Mouse (Mus musculus): ENCODE measurements around the gene Adamts1.

The Adamts1 gene

DNA sequence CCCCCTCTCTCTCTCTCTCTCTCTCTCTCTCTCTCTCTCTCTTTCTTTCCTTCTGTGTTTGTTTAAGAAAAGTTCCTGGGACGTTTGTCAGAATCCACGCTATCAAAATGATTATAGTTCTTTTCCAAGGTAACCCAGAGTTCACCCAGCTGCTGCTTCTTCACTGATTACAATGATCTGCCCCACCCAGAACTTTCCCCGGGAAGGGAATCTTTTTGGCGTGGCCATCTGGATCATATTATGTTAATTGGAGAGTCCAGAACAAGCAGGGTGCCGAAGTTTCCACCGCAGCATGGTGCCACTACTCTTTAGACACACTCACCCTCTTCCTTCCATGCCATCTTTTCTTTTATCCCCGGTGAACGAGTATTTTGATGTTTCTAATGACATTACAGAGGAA lies 37.2 kb downstream of the Adamts1 start:
- no peak for DNase-seq (ENCODE audit: low read depth, low spot score)

DNA sequence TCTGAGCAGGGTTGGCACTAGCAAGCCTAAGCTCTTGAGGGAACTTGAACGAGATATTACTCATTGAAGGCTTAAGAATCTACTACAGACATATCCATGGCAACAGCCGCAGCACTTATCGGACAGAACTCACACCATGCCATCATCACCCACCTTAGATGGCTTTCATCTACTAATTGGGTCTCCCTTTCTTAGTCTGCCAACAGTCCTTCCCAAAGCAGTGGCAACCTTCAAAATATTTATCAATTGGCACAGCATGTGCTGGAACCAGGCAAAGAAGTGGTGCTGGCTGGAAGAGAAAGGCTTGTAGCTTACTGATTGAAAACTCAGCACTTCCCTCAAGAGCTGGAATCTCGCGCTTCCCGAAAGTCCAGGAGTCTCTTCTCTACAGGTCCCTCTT lies 37.7 kb downstream of the Adamts1 start:
- DNase-seq (ENCODE audit: low read depth, low spot score): no peak

DNA sequence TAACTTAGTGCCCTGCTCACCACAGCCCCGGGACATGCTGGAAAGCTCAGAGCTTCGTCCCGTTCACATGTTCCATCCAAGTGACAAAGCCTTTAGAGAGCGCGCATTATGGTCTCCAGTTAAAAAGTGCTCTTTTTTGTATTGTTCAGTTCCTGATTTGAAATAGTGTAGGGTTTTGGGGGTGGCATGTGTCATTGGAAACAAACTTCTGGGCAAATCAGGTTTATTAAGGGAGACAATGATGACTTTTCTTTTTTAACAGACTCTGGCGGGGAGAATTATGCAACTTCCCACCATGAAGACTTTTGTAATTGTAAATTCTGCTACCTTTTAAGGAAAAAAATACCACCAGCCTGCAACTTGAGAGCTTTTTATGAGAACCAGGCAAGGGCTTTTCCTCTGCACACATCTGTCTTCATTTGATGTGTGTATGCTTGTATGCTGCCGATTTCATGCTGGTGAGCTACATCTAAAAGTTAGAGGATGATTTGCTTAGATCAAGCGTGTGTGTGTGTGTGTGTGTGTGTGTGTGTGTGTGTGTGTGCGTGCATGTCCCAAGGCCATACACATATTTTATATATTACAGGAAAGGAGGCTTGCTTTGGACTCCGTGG lies 40.8 kb downstream of the Adamts1 start:
- no peak for DNase-seq (ENCODE audit: low read depth, low spot score)

DNA sequence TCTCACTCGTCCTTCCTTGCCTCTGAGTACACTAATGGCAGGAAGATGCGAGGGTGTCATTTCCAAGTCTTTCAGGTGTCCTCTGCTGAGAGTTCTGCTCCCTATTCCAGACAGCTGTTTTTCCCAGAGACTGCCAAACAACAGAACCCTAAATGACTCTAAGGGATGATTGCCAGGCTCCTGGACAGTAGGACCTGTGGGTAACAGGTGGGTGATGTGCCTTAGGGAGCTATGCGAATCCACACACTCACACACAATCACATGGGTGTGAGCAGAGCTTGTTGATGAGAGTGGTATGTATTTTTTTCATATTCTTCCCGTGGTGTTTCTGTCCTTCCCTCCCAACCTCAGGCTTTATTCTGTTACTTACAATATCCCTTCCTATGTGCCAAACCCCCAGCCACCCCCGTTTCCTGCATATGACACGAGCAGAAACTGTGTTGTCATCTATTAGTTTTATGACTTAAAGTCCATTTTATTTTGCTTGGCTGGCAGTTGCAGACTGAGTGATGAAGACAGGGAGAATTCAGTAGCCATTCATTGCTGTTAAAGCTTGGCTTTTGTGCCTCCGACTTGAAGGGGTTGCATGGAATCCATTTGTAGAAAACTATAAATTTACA lies 41.8 kb downstream of the Adamts1 start:
- DNase-seq (ENCODE audit: low read depth, low spot score): no peak

DNA sequence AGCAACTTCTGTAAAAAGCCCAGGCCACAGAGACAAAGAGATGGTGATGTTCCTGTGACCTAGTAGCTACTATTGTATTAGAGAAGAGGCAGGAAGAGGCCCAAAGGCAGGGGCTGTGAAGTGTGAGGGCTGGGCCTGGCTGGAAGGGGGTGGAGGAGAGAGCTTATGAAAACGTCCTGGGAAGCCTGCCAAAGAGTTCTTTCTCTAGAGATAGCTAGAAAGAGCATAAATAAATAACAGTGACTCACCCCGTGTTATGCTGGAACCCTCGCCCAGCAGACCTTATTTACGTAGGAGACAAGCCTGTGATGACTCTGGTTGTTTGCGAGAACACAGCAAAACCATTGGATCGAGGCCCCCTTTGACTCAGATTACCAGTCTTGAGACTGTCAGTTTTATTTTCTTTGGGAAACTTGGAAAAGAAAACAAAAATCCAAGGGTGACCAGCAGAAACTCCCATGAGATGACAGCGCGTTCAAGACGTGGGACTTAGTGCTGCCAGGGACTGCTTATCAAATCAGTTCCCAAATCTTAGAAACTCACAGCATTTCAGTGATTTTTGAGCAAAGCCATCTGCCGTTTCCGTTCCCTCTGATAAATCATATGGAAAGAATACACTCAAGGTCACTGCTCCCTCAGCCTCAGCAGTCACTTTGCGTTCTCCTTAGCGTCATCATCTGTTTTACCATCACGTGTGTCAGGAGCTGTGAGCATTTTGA lies 46.7 kb downstream of the Adamts1 start:
- DNase-seq (ENCODE audit: low read depth, low spot score): no peak

DNA sequence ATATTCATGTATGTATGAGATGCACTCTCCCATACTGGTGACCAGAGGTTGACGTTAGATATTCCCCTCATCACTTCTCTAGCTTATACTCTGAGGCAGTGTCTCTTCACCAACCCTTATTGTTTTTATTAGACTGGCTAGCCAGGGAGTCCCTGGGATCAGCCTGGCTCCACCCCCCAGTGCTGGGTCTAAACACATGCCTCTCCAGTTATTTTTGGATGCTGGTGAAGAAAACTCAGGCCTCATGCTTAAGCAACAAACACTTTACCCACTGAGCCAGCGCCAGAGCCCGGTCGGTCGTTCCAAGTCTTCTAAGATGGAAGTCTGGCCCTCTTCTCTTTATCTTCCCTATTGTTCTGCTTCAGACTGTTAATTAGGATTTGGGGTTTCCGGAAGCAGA lies 53.6 kb downstream of the Adamts1 start:
- no peak for DNase-seq (ENCODE audit: low read depth, low spot score)

DNA sequence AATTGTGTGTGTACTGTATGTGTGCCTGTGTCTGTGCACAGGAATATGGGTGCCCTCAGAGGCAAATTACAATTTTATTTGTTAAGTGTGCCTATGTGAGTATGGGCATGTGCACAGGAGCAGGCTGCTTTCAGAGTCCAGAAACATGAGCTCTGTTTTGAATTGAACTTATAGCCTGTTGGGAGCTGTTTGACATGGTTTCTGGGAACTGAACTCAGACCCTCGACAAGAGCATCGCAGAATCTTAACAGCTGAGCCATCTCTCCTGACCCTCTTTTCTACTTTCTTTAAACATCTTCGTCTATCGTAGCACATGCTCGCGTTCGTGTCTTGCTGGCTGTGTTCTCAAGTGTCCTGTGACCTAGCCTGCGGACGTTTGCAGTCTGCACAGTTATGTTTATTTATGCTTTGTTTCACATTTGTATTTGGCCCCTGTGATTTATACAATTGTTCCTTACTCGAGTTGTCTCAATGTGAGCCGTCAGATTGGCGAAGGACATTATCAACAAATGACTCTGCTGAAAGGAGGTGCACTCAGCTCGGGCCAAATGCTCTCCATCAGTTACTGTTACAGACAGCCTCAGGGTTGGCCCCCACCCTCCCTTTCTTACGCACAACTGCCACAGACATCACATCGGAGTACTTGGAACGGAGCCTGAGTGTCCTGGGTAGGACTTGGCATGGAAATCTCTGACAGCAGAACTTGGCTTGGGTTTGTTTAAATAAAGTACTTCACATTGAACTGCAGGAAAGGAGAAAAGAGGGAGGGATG lies 55.1 kb downstream of the Adamts1 start:
- peak; percentile 34 for DNase-seq (ENCODE audit: low read depth, low spot score)

DNA sequence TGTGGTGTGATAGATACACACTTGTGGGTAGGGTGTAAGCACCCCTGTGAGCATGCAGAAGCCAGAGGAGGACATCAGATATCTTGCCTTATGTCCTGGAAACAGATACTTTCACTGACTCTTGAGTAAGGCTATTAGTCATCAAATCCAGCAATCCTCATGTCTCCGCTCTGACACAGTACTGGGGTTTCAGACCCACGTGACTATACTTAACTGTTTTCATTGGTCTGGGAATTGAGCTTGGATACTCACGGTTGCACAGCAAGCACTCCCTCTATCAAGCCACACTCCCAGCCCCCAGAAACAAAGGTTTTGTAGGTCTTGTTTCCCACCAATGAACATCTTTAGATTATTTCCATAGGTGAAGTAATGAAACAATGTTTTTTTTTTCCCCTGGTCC lies 56.5 kb downstream of the Adamts1 start:
- DNase-seq (ENCODE audit: low read depth, low spot score): no peak
